Mouse (Mus musculus): ENCODE measurements around the gene Setdb1.

DNA sequence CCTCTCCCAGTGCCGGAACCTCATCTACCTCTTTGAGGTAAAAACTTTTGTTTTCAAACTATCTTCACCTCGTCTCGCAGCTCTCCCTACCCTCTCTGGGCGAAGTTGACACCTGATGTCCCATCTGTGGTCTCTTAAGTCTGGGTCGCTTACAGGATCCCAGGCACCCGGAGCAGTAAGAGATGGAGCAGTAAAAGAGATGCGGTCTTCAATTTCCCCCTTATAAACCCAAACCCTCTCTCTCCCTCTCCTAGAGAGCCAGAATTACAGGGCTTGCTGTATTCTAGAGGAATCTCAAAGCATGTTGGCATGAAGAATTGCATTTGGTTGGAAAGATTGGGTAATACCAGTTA lies 73.4 kb downstream of the Setdb1 start:
- TF ChIP-seq MAX (IDR thresholded peaks at IDR 0.05) (no peak), CTCF (IDR thresholded peaks at IDR 0.05; ENCODE audit: control insufficient read depth, insufficient read depth, insufficient read length) (no peak), USF1 (IDR thresholded peaks at IDR 0.05; ENCODE audit: low read depth) (no peak), CEBPB (IDR thresholded peaks at IDR 0.05; ENCODE audit: low read depth) (no peak), MYOD1 (IDR thresholded peaks at IDR 0.05; ENCODE audit: control insufficient read depth, insufficient read length, low read depth) (no peak)

Measured in C2C12 (cell line).